Mouse (Mus musculus) c-Kit-positive CD71-positive TER-119-negative erythroid progenitor cells, embryonic 14.5 days (primary cell): ENCODE results near the gene Gm37240.
A peak's percentile ranks its signal among the peaks of the same experiment; 100 is the strongest.
"Not testable (repeated sequence)": the region's sequence is repeated elsewhere in the genome, so short reads cannot be mapped to it uniquely, and the experiment has no call there.

ENCODE experiments used
- DNase-seq: peaks from one replicate; pipeline ENCODE4 v3.0.0-alpha.2; 2013; ENCODE audit warnings: low read depth

Gm37240 gene

DNA sequence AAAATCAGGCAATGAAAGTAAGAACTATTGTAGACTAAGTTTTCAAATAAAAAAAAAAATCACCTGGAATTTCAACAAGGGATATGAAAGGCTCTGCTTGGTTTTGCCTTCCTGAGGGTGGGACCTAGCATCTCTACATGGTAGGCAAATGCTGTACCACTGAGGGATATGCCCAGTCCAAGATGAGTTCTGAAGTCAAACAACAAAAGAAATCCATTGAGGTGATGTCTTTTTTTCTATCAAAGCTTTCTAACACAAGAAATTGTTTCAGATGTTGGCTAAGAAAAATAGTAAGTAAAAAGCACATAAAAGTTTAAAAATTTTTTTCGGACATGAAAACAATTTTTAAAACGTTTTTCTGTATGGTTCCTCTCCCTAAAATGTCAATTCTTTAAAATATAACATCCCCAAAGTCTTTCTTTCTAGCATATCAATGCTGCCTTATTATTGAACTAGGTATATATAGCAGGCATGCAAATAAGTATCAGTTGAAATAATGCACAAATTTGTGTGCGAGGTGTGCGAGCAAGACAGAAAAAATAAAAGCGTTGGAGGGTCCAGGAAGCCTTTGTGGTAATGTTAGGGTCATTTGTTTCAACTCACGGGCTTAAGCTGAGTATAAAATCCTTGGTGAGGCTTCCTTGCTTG is 314.0 kb downstream of the Gm37240 start:
- DNase-seq = no peak

DNA sequence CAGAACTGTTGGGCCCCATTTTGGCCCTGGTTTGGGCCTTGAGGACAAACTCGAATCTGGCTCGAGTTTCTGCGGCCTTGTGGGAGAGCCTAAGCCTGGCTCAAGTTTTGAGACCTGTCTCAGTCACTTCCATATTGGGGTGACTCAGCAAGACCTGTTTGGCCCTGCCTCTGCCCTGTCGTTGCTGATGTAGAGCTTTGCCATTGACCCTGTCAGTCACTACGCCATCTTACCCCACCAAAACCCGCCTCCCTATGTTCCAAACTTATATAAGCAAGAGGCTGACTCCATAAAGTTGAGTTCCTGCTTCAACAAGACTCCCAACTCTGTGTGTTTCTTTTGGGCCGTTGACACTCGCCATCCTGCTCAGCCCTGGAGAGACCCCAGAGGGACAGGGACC is 314.8 kb downstream of the Gm37240 start:
- DNase-seq = not testable (repeated sequence)

DNA sequence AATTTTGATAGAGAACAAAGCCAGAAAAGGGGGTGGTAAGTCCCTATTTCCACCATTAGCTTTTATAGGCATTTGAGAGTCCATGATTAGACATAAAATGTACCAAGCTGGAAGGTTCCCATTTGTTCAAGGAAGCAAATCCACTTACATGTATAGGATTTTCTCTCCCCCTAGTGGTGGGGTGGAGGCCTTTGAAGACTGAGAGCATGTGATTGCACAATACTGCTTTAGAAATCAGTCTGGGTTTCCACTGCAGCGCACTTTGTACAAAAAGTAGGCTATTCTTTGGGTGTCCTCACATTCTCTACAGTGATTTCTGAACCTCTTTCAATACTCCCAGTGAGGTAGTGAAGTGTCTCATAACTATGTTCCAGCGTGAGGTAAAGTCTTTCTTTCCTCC is 316.0 kb downstream of the Gm37240 start:
- no peak for DNase-seq

GRCm38 (mm10) chr3:85564603-85565002 is 322.7 kb downstream of the Gm37240 start:
- DNase-seq = no peak

- DNase-seq = no peak
Observed at GRCm38 (mm10) chr3:85553731-85554277, 333.5 kb downstream of the Gm37240 start.

DNA sequence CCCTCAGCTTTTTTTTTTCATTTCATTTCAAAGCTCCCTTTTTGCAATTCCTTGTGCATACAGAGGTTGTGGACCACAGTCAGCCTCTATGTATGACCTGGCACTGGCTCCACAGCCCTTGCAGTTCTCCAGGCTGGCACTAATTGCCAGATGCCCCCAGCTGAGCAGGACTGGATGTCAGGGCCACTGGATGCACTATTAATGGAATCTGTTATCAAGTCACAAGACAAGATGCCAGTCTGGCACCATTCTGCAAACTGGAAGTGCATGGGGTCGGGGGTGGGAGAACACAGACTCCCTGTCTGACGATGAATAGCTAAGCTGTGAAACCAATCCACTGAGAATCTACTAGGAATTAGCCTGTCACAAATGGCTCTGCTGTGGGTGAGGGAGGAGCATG is 336.0 kb downstream of the Gm37240 start:
- no peak for DNase-seq

GRCm38 (mm10) chr3:85550312-85550711 is 337.0 kb downstream of the Gm37240 start:
- DNase-seq = no peak

DNA sequence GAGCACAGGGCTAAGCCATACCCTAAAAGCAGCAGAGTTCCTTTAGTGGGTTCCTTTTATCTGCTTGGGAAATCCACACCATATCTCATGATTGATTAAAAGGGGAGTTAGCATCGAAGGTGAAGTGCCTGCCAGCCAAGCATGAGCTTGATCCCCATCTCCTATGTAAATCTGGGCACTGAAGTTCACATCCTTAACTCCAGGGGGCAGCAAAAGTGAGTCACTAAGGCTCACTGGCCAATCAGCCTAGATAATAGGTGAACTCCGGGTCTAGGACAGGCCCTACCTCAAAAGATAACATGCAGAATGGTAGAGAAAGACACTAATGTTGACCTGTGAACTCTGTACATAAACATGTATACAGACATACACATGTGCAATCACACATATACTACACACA is 343.7 kb downstream of the Gm37240 start:
- DNase-seq = peak; percentile 32

GRCm38 (mm10) chr3:85542765-85543164 is 344.6 kb downstream of the Gm37240 start:
- DNase-seq = no peak

GRCm38 (mm10) chr3:85535621-85536520 is 351.4 kb downstream of the Gm37240 start:
- no peak for DNase-seq

GRCm38 (mm10) chr3:85535042-85535441 is 352.3 kb downstream of the Gm37240 start:
- no peak for DNase-seq

- DNase-seq = no peak
Observed at GRCm38 (mm10) chr3:85532376-85532775, 354.9 kb downstream of the Gm37240 start.

DNA sequence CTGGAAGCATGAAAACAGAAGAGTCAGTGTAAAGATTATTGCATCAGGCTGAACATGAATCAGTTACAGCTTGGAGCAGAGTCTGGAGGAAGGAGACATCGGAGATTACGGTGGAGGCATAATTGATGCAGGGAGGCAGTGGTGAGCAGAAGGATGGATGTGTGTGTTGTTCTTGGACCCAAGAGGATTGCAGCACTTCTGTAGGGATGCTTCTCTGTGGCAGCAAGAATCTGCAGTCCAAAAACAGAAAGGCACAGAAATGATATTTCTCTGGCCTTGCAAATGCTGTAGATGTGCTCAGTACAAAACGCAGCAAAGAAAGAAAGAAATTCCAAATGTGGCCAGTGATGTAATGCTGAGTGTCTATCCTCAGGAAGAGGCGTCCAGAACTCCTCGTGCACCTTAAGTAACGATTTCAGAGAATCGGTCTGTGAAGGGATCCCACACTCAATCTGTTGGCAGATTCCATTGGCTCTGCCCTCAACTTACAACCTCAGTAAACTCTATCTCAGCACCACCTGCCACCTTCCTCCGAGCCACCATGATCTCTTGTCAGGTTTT is 356.6 kb downstream of the Gm37240 start:
- no peak for DNase-seq

GRCm38 (mm10) chr3:85521311-85521907 is 365.9 kb downstream of the Gm37240 start:
- no peak for DNase-seq

DNA sequence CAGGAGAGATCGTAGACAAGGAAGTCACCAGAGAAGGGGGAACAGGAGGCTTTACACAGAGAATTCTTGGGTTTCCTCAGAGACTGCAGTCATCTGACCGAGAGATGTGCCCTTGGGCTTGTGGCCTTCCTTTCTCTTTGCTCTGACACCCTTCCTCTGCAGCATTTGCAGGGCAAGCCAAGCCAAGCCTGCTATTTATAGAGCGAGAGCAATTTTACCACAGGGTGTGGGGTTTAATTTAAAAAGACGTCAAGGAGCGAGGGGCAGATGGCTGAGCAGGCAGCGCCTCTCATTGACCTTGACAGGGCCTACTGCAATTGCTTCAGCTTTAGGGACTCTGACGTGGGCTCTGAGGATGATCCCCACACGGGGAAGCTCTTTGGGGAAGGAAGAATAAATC is 368.6 kb downstream of the Gm37240 start:
- DNase-seq = no peak

DNA sequence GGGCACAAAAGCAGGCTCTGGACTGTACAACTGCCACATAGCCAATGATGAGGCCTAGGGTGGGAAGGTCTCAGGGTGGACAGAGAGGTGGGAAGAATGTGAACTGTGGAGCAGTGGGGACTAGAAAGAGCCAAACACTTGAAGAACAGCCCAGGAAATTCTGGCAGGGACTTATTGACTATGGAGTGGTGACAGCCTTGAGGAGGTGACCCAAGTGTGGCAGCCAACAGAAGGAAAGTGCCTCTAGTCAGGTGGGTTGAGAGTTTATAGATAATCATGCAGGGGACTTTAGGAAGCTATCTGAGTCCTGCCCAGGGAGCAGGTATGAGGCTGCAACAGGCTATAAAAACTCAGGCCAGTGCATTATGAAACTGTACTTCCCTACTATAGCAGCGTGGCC is 369.2 kb downstream of the Gm37240 start:
- no peak for DNase-seq

DNA sequence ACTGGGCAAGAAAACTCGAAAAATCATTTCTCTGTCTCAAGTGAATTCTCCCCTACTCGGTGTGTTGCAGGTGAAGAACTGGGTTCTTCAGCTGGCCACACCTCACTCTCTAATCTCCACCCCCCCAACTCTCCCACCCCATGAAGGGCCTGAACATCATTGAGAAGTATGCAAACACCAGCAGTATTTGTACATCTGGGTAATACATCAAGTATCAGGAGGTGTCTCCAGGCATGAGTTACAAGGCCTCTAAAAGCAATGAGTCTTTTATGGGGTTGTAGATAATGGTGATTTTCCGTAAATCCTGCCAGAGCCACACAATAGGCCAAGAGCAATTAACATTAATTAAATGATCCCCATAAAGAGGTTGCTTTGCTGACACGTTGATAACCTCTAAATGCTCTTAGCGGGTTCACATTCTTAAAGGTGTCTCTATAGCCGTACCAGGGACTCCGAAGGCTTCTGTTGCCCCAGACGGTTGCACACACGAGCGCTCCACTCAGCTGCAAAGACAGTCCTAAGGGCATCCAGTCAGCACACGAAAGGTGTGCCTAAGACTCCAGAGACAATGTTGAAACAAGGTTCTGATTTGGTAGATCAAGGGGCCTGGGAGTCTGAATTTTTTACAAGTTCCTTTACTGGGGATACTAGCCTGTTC is 370.4 kb downstream of the Gm37240 start:
- no peak for DNase-seq

DNA sequence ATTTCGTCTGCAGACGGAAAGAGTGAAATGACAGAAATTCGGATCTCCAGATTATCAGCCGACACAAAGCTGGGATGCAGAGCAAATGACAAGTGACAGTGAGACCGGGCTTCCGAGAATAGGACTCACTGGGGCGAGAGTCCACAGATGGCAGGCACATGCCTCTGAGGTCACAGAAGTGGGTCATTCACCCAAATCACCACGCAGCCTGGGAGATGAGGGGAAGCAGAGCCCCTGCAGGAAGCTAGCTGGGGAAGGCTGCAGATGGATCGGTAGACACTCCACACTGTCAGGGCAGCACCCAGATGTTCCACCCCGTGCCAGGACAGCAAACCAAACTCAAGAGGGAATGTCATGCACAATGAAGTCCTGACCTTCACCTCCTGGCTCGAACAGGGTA is 372.6 kb downstream of the Gm37240 start:
- DNase-seq = no peak

- no peak for DNase-seq
Observed at GRCm38 (mm10) chr3:85508717-85509279, 378.5 kb downstream of the Gm37240 start.

DNA sequence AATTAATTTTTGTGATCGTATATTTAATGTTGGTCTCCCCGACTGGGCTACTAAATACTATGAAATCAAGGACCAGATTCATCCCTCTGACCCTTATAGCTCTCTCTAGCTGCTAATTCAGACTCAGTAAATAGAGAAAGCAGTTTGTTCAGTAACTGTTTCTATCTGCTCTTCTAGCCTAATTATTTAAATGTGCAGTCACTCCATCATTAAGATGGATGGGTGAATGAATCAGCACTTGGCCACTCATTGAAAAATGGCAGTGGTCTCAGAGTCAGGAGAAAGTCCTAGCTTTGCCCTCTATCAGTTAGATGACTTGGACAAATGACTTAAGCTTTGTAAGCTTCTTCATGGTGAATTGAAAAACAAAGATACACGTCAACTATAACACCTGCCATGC is 387.2 kb downstream of the Gm37240 start:
- no peak for DNase-seq

- DNase-seq = no peak
Observed at GRCm38 (mm10) chr3:85496146-85496545, 391.2 kb downstream of the Gm37240 start.

DNA sequence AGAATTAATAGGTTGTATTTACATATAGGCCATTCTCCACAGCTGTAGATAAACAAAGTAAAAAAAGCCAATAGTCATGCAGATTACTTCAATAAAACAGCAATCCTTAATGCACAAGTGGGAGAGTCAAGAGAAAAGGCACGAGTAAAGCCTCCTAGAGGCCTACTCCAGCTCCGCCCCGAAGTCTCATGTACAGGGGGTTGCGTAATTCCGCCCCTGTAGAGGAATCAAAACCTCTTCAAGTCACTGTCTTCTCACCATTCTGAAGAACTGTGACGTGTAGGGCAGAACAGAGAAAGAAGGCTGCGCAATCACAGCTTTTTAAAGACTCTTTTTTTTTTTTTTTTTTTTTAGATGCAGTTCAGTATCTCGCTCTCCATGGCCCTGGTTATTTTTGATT is 393.5 kb downstream of the Gm37240 start:
- no peak for DNase-seq
